Mouse (Mus musculus): ENCODE data around the gene Gm10972. TPM values are rescaled to one million over a fixed set of nuclear protein-coding genes. Genes with fewer than 3 reads are reported as not detected.
"Not testable (repeated sequence)": the region's sequence is repeated elsewhere in the genome, so short reads cannot be mapped to it uniquely, and the experiment has no call there.

The Gm10972 gene
- total RNA-seq, 4 experiments from 2014 or later, result not detected

DNA sequence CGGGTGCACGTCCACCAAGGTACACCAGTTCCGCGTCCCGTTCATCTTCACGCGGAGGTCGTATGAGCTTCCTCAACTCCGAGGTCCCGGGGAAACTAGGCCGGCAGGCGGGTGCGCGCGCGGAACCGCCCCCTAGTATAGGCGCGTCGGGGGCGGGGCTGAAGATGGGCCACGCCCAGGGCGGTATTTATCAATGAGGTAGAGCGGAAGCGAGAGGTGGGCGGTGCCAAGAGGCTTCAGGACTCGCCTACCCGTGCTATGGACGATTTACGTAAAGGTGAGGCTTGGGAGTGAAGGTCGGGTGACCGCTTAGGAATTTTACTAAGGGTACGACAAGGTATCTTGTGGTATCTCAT lies 15.8 kb downstream of the Gm10972 start, which contains the start of gene Tuft1:
Tuft1 (minus strand) TSS at position 133 of the 356 bp plus-strand sequence.
- peak; percentile 38 to 45 for DNase-seq (ENCODE audit: low spot score in 2 of 2)

DNA sequence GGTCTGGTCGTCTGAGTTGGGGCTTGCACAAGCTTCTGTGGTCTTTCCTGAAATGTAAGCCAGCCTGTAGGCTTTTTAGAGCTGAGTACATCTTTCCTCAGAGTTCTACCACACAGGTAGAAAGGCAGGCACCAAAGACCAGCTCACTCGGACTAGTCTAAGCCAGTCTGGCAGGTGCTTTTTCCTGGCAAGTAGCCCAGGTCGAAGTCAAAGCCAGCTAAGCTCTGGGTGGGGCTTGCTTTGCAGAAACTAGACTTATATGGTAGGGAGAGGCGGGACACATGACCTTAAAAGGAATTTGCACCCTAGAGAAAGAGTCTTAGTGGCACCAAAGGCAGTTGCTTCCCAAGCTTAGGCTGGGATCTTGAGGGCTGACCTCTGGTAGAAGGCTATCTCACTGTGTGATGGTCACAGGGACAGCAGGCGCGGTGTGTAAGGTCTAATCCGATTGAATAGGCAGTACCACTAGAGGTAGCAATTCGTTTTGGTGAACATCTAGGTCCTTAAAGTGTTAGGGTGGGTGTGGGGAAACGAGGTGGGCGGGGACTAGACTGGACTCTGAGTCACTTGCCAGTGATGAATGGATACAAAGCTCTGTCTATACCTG lies 16.3 kb downstream of the Gm10972 start:
- DNase-seq (ENCODE audit: low spot score in 2 of 2), result not testable (repeated sequence)

DNA sequence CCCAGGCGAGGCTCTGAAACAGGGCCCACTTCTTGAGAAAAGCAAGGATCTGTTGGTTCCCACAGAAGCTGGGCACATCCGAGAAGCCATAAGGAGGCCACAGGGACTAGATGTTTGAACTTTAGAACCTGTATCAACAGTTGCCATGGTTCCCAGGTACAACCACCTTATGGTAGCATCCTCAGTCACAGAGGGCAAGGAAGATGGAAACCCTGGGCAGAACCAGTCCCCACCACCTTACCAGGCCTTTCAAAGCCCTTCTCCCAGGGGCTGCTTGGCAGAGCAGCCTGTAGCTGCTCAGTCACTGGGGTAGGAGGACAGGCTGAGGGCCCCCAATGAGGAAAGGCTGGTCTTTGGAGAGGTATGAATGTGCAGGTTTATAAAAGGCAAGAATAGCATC lies 17.9 kb downstream of the Gm10972 start:
- not testable (repeated sequence) for DNase-seq (ENCODE audit: low spot score in 2 of 2)

DNA sequence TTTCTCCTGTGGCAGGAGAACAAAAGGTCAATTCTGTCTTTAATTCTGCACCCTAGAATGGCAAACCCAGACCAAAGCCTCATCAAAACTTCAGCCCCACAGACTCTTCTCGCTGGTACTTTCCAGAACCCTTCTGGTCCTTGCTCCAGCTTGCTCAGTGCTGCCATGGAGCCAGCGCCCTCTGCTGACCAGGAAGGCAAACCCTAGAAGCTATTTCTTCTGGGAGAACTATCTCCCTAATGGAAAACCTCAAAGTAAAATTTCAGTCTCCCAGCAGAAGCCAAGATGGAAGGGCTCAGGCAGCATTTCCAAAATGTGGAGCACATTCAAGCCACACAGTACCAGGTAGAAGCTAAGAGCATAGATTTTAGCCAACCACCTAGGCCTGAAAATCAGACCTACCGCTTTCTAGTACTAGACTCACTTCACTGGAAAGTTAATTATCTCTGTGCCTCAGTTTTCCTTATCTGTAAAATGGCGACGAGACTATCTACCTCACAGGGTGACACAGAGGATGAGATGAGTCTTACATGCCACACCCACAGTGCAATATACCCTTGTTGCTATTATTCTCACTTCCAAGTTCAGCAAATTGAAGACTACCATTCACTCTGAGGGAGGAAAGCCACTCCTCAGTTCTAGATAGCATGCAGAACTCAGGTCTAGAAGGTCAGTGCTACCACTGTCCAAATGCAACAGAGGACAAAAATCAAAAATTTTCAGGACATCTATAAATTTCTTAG lies 22.3 kb downstream of the Gm10972 start:
- not testable (repeated sequence) for DNase-seq (ENCODE audit: low spot score in 2 of 2)

DNA sequence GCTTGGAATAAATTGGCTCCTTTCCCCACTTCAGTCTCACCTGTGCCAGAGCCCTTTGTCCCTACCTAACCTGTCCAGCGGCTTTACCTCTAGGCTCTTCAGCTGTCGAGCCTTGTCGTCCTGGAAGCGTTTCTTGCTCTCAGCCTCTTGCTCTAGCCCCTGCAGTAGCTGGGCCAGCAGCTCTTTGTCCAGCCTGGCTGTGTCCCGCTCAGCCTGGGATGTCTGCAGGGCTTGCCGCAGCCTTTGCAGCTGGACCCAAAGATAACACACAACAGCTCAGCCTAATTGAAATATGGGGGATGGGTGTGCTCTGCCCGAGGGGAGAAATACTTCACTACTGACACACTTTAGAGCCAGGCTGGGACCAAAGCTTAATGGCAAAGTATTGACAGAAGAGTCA lies 23.0 kb downstream of the Gm10972 start:
- not testable (repeated sequence) for DNase-seq (ENCODE audit: low spot score in 2 of 2)

DNA sequence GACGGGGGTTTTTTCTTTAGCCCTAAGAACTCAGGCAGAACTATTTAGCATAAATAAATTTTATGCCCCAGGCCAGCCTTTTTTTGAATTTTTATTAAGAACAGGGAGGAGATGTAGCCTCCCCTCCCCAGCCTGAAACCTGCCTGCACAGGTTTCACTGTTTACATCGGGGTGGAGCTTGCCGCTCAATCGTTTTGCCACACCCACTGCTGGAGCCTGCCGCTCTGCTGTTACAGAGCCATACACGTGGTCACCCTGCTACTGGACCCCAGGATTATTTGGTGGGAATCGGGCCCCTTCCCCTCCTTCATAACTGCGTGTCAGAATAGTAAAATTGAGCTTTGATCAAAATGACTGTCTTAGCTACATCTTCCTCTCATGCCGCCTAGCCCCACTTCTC lies 32.2 kb downstream of the Gm10972 start:
- not testable (repeated sequence) for DNase-seq (ENCODE audit: low spot score in 2 of 2)

DNA sequence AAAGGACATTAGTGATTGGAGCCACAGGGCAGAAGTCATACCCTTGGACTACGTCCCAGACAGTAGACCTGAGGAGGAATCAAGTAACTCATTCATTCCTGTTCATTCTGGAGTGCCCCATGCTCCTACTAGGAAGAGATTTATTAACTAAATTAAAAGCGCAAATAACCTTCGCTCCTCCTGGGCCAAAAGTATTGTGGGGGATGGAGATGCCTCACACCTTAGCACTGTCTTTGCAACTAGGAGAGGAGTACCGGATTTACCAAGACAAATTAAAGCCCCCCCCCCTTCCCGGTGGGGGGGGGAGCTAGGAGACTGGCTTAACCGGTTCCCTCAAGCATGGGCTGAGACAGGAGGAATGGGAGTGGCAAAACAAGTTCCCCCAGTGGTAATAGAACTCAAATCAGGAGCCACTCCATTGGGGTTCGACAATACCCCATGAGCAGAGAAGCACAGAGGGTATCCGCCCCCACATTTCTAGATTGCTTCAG lies 36.5 kb downstream of the Gm10972 start:
- no peak for DNase-seq (ENCODE audit: low spot score in 2 of 2)

DNA sequence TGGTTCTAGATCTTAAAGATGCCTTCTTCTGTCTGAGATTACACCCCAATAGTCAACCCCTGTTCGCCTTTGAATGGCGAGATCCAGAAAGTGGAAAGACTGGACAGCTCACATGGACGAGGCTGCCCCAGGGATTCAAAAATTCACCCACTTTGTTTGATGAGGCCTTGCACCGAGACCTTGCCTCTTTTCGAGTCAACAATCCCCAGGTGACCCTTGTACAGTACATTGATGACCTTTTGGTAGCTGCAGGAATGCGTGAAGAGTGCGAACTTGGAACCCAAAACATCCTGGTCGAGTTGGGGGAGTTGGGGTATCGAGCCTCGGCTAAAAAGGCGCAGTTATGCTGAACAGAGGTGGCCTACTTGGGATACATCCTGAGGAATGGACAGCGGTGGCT lies 37.1 kb downstream of the Gm10972 start:
- DNase-seq (ENCODE audit: low spot score in 2 of 2), result not testable (repeated sequence)

DNA sequence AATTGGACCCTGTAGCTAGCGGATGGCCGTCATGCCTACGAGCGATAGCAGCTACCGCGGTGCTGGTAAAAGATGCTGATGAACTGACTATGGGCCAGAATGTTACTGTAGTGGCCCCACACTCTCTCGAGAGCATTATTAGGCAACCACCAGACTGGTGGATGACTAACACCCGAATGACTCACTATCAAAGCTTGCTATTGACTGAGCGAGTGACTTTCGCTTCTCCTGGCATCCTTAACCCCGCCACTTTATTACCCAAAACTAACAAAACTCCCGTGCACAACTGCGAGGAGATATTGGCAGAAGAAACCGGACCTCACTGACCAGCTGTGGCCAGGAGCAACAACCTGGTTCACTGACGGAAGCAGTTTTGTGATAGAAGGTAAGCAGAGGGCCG lies 37.9 kb downstream of the Gm10972 start:
- no peak for DNase-seq (ENCODE audit: low spot score in 2 of 2)

DNA sequence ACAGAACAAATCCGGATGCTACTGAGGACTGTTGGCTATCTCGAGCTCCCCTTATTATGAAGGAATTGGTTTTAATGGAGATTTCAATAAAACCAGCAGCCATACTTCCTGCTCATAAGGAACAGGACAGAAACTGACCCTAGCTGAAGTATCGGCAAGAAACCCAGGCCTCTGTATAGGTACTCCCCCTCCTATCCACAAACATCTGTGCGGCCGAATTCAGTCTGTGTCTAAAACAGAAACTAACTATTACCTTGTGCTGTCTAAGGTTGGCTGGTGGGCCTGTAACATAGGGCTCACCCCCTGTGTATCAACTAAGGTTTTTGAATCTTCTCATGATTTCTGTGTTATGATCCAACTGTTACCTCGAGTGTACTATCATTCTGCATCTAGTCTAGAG lies 40.7 kb downstream of the Gm10972 start:
- DNase-seq (ENCODE audit: low spot score in 2 of 2), result no peak

DNA sequence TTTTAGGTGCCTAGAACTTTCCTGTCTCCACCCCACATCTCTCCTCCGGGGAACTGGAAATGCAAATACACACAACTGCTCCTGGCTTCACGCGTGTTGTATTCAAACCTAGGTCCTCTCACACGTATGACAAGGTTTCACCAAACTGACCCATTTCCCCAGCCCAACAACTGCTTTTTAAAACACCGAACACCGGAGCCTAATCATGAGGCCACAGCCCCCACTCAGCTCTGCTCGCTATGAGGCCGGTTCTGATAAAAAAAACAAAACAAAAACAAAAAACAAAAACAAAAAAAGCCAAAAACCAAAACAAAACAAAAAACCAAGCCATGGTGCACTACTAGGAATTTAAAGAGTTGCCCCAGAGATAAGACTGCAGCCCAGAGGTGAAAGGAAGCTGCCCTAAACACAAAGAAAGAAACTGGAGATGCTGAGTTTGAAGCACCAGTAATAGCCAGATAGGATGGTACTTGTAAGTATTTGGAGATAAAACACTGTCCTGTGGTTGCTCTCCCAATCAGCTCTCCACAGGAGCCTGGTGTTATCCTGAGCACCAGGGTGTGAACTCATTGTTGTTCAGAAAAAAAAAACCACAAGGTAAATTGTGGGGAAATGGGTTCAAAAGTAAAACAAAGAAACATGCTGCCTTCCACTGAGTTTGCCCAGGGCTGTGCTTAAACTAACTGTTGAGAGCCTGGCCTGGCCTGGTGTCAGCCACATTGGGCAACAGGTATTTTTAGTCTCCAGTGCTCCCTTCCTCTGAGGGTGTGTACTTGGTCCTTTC lies 43.3 kb downstream of the Gm10972 start:
- DNase-seq (ENCODE audit: low spot score in 2 of 2), result not testable (repeated sequence)

DNA sequence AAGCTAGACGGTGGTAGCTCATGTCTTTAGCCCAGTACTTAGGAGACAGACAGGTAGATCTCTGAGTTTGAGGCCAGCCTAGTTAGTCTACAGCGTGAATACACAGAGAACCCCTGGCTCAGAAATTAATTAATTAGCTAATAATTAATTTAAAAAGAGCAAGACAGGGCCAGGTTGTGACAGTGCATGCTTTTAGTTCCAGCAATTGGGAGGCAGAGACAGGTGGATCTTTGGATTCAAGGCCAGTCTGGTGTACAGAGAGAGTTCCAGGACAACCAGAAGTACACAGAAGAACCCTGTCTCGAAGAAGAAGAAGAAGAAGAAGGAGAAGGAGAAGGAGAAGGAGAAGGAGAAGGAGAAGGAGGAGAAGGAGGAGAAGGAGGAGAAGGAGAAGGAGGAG lies 45.8 kb downstream of the Gm10972 start:
- DNase-seq (ENCODE audit: low spot score in 2 of 2), result not testable (repeated sequence)

DNA sequence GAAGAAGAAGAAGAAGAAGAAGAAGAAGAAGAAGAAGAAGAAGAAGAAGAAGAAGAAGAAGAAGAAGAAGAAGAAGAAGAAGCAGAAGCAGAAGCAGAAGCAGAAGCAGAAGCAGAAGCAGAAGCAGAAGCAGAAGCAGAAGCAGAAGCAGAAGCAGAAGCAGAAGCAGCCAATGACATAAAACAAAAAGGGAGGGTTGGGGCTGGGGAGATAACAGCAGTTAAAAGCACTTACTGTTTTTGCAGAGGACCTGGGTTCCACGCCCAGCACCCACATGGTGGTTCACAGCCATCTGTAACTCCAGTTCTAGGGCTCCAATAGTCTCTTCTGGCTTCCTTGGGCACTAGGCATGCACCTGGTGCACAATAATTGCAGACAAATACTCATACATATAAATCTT lies 46.3 kb downstream of the Gm10972 start:
- not testable (repeated sequence) for DNase-seq (ENCODE audit: low spot score in 2 of 2)

DNA sequence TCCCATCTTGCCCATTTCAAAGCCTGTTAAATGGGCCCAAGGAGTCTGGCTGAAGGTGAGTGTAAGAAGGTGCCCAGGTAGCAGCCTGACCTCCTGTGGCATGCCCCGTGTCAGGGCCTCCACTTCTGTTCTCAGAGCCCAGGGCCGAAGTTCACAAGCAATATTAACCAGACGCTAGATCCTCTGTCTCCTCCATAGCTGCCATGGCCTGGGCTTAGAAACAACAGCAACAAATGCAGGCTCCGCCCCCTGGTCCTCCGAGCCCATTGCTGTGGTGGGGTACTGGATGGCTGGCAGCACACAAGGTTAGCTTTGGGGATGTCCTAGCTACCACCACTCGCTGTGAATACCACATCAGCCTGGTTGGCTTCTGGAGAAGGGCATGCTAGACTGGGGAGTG lies 47.2 kb downstream of the Gm10972 start:
- not testable (repeated sequence) for DNase-seq (ENCODE audit: low spot score in 2 of 2)

DNA sequence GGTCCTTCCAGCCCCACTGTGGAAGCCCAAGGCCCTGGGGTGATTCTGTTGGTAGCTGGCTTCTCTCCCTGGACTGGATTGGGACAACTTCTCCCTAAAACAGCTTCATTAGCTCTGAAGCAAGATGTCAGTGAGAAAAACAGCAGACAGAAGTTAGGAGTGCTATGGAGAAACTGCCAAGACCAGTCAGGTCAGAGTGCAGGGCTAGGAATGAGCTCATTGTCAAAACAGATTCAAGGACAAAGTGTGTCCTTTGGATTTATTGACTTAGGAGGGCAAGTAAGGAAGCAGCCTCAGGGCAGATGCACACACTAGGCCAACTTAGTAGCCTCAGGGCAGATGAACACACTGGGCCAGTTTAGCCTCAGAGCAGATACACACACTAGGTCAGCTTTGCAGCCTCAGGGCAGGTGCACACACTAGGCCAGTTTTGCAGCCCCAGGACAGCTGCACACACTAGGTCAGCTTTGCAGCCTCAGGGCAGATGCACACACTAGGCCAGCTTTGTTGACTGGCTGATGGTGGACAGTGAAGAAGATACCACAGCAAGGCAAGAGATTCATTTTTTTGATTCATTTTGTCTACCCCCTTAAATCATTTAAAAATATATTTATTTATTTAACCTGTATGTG lies 47.8 kb downstream of the Gm10972 start:
- no peak for DNase-seq (ENCODE audit: low spot score in 2 of 2)

DNA sequence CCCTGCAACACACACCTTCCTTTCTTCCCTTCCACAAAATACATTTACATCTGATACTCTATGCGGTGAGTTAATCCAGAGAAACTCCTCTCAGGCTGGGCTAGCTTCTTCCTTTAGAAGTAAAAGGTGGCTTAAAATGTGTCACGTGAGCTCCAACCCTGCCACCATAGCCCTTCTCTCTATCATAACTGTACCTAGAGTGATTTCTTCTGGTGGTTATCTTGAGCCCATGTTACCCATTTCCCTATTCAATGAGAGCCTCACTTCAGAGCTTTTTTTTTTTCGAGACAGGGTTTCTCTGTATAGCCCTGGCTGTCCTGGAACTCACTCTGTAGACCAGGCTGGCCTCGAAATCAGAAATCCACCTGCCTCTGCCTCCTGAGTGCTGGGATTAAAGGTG lies 48.8 kb downstream of the Gm10972 start:
- not testable (repeated sequence) for DNase-seq (ENCODE audit: low spot score in 2 of 2)

Other genes starting within 250 kb of the Gm10972 start
- under 1 TPM; 0.29 to 0.40 (median 0.33) TPM for gene Lingo4, start 244.6 kb upstream of the Gm10972 start, total RNA-seq (2022)
- 1 to 10 TPM; 5.3 to 6.6 (median 6.1) TPM for gene Tdrkh, start 229.8 kb upstream of the Gm10972 start, total RNA-seq (2022)
- gene Mrpl9, start 199.8 kb upstream of the Gm10972 start, total RNA-seq (2022), result 10 to 100 TPM; 29.1 to 33.8 (median 32.0) TPM
- not detected for gene Oaz3, start 199.2 kb upstream of the Gm10972 start, total RNA-seq (2022)
- gene Celf3, start 164.8 kb upstream of the Gm10972 start, total RNA-seq (2022), result not detected
- 10 to 100 TPM; 10.6 to 11.8 (median 11.3) TPM for gene Riiad1, start 162.8 kb upstream of the Gm10972 start, total RNA-seq (2022)
- 10 to 100 TPM; 33.6 to 45.8 (median 36.6) TPM for gene Snx27, start 60.4 kb upstream of the Gm10972 start, total RNA-seq (2022)
- gene Tuft1, start 15.8 kb downstream of the Gm10972 start, total RNA-seq (2022), result 1 to 10 TPM in 2 of 4 experiments, under 1 TPM in 2; 0.46 to 1.7 (median 1.0) TPM
- gene Selenbp2, start 50.4 kb downstream of the Gm10972 start, total RNA-seq (2022), result 1 to 10 TPM in 3 of 4 experiments, not detected in 1; 1.8 to 4.0 (median 3.8) TPM
- under 1 TPM in 2 of 4 experiments, not detected in 2; 0.07 to 0.13 TPM for gene Cgn, start 143.4 kb downstream of the Gm10972 start, total RNA-seq (2022)
- gene Pogz, start 194.5 kb downstream of the Gm10972 start, total RNA-seq (2022), result 10 to 100 TPM; 14.3 to 18.1 (median 16.1) TPM
- 100 to 1,000 TPM; 206 to 227 (median 221) TPM for gene Psmb4, start 243.8 kb downstream of the Gm10972 start, total RNA-seq (2022)

Measured in gastrocnemius, adult 8-10 months (tissue).